Mouse (Mus musculus): Measurements from ENCODE around the gene Gatd1.

Gene Gatd1

DNA sequence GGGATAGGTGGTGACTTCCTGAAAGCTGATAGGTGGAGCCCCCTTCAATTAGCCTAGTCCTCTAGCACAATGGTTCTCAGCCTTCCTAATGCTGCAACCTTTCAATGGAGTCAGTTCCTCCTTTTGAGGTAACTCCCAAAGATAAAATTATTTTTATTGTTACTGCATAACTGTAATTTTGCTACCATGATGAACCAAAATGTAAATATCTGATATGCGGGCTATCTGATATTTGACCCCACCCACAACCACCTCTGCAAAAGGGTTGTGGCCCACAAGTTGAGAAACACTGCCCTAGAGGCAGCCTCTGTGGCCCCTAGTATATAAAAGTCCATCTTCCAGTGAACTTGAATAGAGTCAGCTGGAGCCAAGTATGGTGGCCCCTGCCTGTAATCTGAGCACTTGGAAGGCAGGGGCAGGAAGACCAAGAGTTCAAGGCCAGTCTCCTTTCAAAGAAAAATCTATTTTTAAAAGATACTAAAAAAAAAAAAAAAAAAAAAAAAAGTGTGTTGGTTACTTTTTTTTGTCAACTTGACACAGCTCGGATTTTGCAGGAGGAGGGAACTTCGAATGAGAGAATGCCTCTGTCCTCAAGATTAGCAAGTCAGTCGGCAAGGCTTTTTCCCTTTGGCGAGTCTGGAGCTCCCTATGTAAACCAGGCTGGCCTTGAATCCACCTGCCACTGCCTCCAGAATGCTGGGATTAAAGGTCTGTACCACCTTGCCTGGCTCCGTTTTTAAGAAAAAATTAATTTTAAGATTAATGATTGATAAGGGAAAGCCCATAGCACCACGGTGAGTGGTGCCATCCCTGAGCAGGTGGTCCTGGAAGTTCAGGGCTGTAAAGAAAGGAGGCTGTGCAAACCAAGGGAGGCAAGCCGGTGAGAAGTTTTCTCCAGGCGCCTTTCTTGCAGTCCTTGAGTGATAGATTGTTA, 23.3 kb downstream of the Gatd1 start:
- DNase-seq (ENCODE audit: low read depth, low spot score): no peak

GRCm38 (mm10) chr7:141388487-141389109, 25.3 kb downstream of the Gatd1 start:
- no peak for DNase-seq (ENCODE audit: low read depth, low spot score)

- peak; percentile 61 for DNase-seq (ENCODE audit: low read depth, low spot score)
Observed at GRCm38 (mm10) chr7:141387807-141388486, 26.0 kb downstream of the Gatd1 start.

- DNase-seq (ENCODE audit: low read depth, low spot score): no peak
Observed at GRCm38 (mm10) chr7:141381068-141381835, 32.7 kb downstream of the Gatd1 start.

DNA sequence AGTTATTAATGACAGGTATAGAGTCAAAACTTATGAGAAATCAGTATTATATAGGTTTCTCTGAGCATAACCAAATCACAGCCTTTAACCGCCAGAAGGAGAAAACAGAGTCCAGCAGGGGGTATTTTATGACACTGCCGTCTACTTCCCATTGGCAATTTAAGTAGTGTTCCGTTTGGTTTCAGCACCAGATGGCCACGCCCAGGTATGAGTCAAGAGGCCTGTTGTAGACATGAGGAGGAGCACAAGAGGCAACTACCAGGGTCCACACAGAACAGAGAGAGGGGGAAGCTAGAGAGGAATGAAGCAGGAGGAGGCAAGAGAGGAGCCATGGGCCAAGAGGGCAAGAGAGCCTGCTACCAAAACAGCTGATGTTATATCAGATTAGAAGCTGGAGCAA, 34.4 kb downstream of the Gatd1 start:
- DNase-seq (ENCODE audit: low read depth, low spot score): peak; percentile 53

GRCm38 (mm10) chr7:141374399-141374798, 39.5 kb downstream of the Gatd1 start:
- DNase-seq (ENCODE audit: low read depth, low spot score): peak; percentile 27

DNA sequence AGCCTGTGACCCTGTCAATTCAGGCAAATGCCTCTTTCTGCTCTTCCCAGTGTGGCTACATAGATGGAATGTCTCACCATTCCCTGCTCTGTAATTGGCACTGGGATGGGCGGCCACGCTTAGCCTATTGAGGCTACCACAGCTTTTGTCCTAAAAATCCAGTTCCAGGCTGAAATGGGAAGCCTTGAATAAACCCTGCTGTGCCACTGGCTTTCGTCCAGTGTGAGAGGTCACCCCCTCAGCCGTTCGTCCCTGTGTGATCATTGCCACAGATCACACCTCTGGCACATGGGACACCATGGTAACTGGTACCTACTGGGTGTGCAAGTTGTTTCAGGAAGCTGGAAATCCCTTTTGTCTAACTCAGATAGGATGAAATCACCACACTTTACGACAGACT, 40.3 kb downstream of the Gatd1 start:
- peak; percentile 94 for DNase-seq (ENCODE audit: low read depth, low spot score)

DNA sequence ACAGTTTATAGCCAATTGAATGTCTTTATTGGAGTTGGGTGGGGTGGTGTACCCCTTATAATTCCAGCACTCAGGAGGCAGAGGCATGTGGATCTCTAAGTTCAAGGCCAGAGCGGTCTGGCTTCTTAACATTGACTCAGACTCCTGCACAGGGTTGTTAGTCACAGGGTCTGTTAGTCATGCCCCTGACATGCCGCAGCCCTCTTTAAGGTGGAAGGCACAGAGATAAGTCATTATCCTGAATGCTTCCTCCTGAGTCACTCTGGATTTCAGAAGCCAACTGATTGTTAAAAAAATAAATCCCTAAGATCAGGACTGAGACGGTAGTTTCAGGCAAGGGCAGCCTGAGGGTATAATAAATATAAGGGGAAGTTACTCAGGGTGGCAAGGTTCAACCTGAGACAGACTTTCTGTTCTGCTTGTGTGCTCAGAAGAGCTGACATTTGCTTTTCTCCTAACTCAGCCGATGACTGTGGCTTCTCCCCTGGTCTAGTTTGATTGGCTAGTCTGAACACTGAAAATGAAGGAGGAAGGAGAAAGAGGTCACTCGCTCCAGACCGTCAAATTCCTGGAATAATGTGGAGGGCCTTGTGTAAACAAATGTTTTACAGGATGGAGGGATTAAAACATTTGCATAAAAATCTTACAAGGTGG, 41.9 kb downstream of the Gatd1 start:
- peak; percentile 23 for DNase-seq (ENCODE audit: low read depth, low spot score)

DNA sequence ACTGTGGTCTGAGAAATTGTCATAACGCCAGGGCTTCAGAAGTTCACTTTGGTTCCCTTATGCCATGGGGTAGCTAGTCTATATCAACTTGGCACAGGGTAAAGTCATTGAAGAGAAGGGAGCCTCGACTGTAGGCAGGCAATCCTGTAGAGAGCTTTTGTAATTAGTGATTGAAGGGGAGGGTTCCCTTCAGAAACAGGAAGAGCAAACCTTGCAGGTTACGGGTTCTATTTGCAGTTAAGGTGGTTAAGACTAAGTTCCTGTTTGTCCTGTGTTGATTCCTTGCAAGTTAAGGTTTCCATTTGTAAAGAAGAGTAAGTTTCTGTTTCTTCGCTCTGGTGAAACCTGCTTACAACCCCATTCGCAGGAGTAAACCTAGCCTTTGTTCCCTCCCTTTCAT, 44.0 kb downstream of the Gatd1 start:
- no peak for DNase-seq (ENCODE audit: low read depth, low spot score)

DNA sequence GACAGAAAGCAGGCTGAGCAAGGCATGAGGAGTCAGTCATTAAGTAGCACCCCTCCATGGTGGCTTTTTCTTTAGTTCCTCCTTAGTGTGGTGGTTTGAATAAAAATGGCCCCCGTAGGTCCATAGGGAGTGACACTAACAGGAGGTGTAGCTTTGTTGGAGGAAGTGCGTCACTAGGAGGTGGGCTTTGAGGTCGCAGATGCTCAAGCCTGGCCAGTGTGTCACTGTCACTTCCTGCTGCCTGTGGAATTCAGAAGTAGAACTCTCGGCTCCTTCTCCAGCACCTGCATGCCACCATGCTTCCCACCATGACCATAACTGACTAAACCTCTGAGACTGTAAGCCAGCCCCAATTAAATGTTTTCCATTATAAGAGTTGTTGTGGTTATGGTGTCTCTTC, 46.6 kb downstream of the Gatd1 start:
- no peak for DNase-seq (ENCODE audit: low read depth, low spot score)

GRCm38 (mm10) chr7:141365049-141365445, 48.9 kb downstream of the Gatd1 start:
- no peak for DNase-seq (ENCODE audit: low read depth, low spot score)

DNA sequence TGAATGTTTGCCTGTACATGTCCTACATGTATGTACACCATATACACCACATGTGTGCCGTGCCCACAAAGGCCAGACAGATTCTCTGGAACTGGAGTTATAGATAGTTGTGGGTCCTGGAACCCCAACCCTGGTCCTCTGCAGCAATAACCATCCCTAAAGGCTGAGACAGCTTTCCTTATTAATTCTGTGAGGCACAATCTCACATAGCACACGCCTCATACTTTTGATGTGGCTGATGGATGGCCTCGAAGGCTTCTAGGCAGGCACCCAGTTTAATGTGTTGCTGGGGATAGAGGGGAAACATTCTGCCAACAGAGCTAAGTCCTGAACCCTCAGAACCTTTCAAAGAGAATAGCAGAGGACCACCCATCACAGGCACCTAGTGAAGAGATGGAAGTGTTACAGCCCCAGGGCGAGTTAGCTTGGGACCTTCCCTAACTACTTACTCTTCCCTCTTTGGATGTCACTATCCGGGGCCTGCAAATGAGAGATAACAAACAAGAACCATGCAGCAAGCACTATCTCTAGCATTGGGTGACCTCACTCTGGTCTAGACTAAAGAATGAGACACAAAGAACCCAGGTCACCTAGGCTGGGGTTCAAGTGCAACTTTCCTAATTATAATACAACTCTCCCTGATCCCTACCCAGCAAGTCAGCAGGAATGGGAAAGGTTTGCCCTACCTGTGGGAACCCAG, 49.4 kb downstream of the Gatd1 start:
- no peak for DNase-seq (ENCODE audit: low read depth, low spot score)

- DNase-seq (ENCODE audit: low read depth, low spot score): no peak
Observed at GRCm38 (mm10) chr7:141363752-141364125, 50.2 kb downstream of the Gatd1 start.

- DNase-seq (ENCODE audit: low read depth, low spot score): peak; percentile 85
Observed at GRCm38 (mm10) chr7:141363106-141363751, 50.7 kb downstream of the Gatd1 start.

DNA sequence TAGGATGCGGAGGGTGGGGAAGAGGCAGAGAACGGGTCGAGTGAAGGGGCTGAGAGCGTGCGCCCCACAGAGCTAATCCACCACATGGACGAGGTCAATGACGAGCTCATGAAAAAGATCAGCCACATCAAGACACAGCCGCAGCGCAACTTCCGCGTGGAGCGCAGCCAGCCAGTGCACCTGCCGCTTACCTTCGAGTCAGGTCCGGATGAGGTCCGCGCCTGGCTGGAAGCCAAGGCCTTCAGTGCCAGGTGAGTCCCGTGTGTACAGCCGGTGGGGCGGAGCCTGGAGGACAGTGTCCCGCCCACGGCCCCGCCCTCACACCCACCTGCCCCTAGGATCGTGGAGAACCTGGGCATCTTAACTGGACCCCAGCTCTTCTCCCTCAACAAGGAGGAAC, 52.4 kb downstream of the Gatd1 start:
- peak; percentile 33 for DNase-seq (ENCODE audit: low read depth, low spot score)

Measured in ZHBTc4 (cell line).